7 mouse cellular contexts compared by ENCODE assay signal in genomic region chr6:38252766-38253735, GRCm38 (mm10). TPM values are rescaled to one million over a fixed set of nuclear protein-coding genes. Genes with fewer than 3 reads are reported as not detected.
A peak's percentile ranks its signal among the peaks of the same experiment; 100 is the strongest.
DNase-seq lines count a peak whose midpoint lies in the region; ATAC-seq lines count a peak whose summit lies in the region.

No protein-coding gene starts in this region.

- no peaks in the 10 kb centered on the region for H3K27me3 ChIP-seq in lung, embryonic 16.5 days (ENCODE audit: control insufficient read depth, insufficient read depth, low read depth, low read length)
- no peaks in the 10 kb centered on the region for H3K27me3 ChIP-seq in hindbrain, embryonic 16.5 days (replicated peaks; ENCODE audit: control insufficient read depth, insufficient read depth, low read length)
- peaks cover 21% of the 10 kb centered on the region for H3K27me3 ChIP-seq in midbrain, embryonic 12.5 days

- ATAC-seq in lung, embryonic 16.5 days (ENCODE audit: low read depth) = no peak
- peak; percentile 25 for ATAC-seq in hindbrain, embryonic 16.5 days
- no peak for ATAC-seq in midbrain, embryonic 12.5 days (ENCODE audit: low FRiP score, low read depth)

- H3K9me3 ChIP-seq in lung, embryonic 16.5 days (ENCODE audit: control insufficient read depth, low read length) = no peaks in the 10 kb centered on the region
- no peaks in the 10 kb centered on the region for H3K9me3 ChIP-seq in hindbrain, embryonic 16.5 days (ENCODE audit: control insufficient read depth, low read length)
- H3K9me3 ChIP-seq in midbrain, embryonic 12.5 days = no peaks in the 10 kb centered on the region

- DNase-seq in lung, postnatal 4 days = no peak
- peak; percentile 59 for DNase-seq in embryo, embryonic 11 days
- no peak for DNase-seq in adrenal gland, postnatal 14 days
- no peak for DNase-seq in spleen, postnatal 36 days (ENCODE audit: low spot score in 2 of 2)

- H3K4me1 ChIP-seq in lung, embryonic 16.5 days (replicated peaks; ENCODE audit: control insufficient read depth, insufficient read depth, low read length) = peaks cover 18% of the 10 kb centered on the region
- peaks cover 26% of the 10 kb centered on the region for H3K4me1 ChIP-seq in hindbrain, embryonic 16.5 days (ENCODE audit: control insufficient read depth, insufficient read depth, low read depth, low read length)
- H3K4me1 ChIP-seq in midbrain, embryonic 12.5 days = peaks cover 34% of the 10 kb centered on the region

- 5% methylated on average over 19 of the region's 19 CpGs for WGBS in lung, embryonic 16.5 days
- 2% methylated on average over 19 of the region's 19 CpGs for WGBS in hindbrain, embryonic 16.5 days
- 7% methylated on average over 19 of the region's 19 CpGs for WGBS in midbrain, embryonic 12.5 days

- H3K36me3 ChIP-seq in lung, embryonic 16.5 days (ENCODE audit: control insufficient read depth, insufficient read depth, low read length) = no peaks in the 10 kb centered on the region
- no peaks in the 10 kb centered on the region for H3K36me3 ChIP-seq in hindbrain, embryonic 16.5 days (ENCODE audit: control insufficient read depth, insufficient read depth, low read length)
- H3K36me3 ChIP-seq in midbrain, embryonic 12.5 days = no peaks in the 10 kb centered on the region

- H3K27ac ChIP-seq in lung, embryonic 16.5 days (ENCODE audit: low read length) = no peak overlapping the region
- peak overlapping the region; percentile 98 for H3K27ac ChIP-seq in hindbrain, embryonic 16.5 days (ENCODE audit: low read depth, low read length)
- H3K27ac ChIP-seq in midbrain, embryonic 12.5 days (replicated peaks) = peak overlapping the region; percentile 94

- peak overlapping the region; percentile 79 for H3K9ac ChIP-seq in lung, embryonic 16.5 days (ENCODE audit: low read length)
- H3K9ac ChIP-seq in hindbrain, embryonic 16.5 days (ENCODE audit: low read depth, low read length) = peak overlapping the region; percentile 99
- H3K9ac ChIP-seq in midbrain, embryonic 12.5 days (replicated peaks) = peak overlapping the region; percentile 97

- peak overlapping the region; percentile 60 for H3K4me3 ChIP-seq in lung, embryonic 16.5 days (ENCODE audit: low read length)
- peak overlapping the region; percentile 92 for H3K4me3 ChIP-seq in hindbrain, embryonic 16.5 days (ENCODE audit: low read length)
- peak overlapping the region; percentile 92 for H3K4me3 ChIP-seq in midbrain, embryonic 12.5 days

- H3K4me2 ChIP-seq in lung, embryonic 16.5 days (ENCODE audit: low read depth, low read length) = peak overlapping the region; percentile 73
- peak overlapping the region; percentile 82 for H3K4me2 ChIP-seq in hindbrain, embryonic 16.5 days (ENCODE audit: low read length)
- peak overlapping the region; percentile 69 for H3K4me2 ChIP-seq in midbrain, embryonic 12.5 days (replicated peaks)

RNA-seq across cellular contexts. Expression of gene D630045J12Rik, which starts 0.8 kb away (rescaled TPM):
- 2.6 and 2.9 TPM in 2 replicates for polyA plus RNA-seq in lung, embryonic 16.5 days (2015; fragmentation: Nextera tagmentation; extraction: Ambion mirVana)
- 10.4 and 13.6 TPM in 2 replicates for polyA plus RNA-seq in hindbrain, embryonic 16.5 days (2015; fragmentation: Nextera tagmentation; extraction: Ambion mirVana)
- polyA plus RNA-seq in midbrain, embryonic 12.5 days (2016; fragmentation: Nextera tagmentation; extraction: Ambion mirVana) = 11.7 and 13.7 TPM in 2 replicates
- 4.0 and 4.1 TPM in 2 replicates for total RNA-seq in adrenal gland, postnatal 14 days (2021)

RNA-seq across cellular contexts. Expression of gene Zc3hav1l, which starts 46.0 kb away (rescaled TPM):
- 7.3 and 8.7 TPM in 2 replicates for polyA plus RNA-seq in lung, embryonic 16.5 days (2015; fragmentation: Nextera tagmentation; extraction: Ambion mirVana)
- polyA plus RNA-seq in hindbrain, embryonic 16.5 days (2015; fragmentation: Nextera tagmentation; extraction: Ambion mirVana) = 4.9 and 6.4 TPM in 2 replicates
- 12.2 and 15.0 TPM in 2 replicates for polyA plus RNA-seq in midbrain, embryonic 12.5 days (2016; fragmentation: Nextera tagmentation; extraction: Ambion mirVana)
- 4.3 and 5.0 TPM in 2 replicates for total RNA-seq in adrenal gland, postnatal 14 days (2021)
